In the genomic region with DNA sequence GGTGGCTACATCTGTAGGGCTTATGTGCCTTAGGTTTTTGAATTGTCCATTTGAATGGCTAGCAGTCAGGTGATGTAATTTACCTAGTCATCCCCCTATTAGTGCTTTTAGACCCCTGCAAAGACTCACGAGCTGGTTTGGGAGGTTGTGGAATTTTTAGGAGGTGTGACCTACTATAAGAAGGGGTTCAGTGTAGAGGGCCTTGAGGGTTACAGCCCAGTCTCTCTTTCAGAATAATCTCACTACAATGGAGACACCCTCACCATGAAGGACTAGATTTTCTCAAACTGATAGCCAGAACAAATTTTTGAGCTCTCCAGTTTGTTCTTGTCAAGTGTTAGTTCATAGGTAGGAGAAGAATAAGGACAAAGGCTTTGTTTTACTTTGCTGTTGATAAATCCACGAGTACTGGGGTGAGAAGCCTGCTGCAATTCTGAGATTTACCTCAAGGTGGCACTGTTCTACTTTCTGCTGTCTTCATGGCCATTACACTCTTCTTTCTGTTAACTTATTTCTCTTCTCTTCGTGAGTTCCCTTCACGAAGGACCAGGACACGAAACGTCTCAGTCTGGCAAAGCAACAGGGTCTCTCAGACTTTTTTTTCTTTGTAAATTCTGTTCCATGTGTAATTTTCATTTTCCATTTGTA, we compare ENCODE assay signal across 8 mouse cellular contexts. TPM values are rescaled to one million over a fixed set of nuclear protein-coding genes. Genes with fewer than 3 reads are reported as not detected.
DNase-seq lines count a peak whose midpoint lies in the region; ATAC-seq and TF ChIP-seq lines count a peak whose summit lies in the region.

No protein-coding gene starts in this region.

- no peaks in the 10 kb centered on the region for H3K36me3 ChIP-seq in stomach, postnatal 0 days (ENCODE audit: control insufficient read depth, insufficient read depth, low read length)

- peak; percentile 58 for DNase-seq in gastrocnemius, postnatal 10 days
- no peak for DNase-seq in gastrocnemius, postnatal 25 days
- DNase-seq in MN1 (ENCODE audit: low spot score): peak; percentile 29
- DNase-seq in cerebellum, postnatal 10 days: peak; percentile 85 to 90
- DNase-seq in frontal cortex, postnatal 14 days (ENCODE audit: low spot score in 2 of 2): peak; percentile 19 to 72
- peak; percentile 84 for DNase-seq in layer of hippocampus, adult 9-10 months (ENCODE audit: low spot score)
- DNase-seq in mesoderm, embryonic 11.5 days (ENCODE audit: low read depth, low spot score): peak; percentile 69
- peak; percentile 60 for DNase-seq in stomach, postnatal 0 days (ENCODE audit: low spot score)

- no peak overlapping the region for H3K9ac ChIP-seq in stomach, postnatal 0 days (ENCODE audit: low read length)

- peak; percentile 91 for TF ChIP-seq CTCF in stomach, postnatal 0 days (IDR thresholded peaks at IDR 0.05; ENCODE audit: low read depth)

- H3K9me3 ChIP-seq in stomach, postnatal 0 days (ENCODE audit: control insufficient read depth, low read length): no peaks in the 10 kb centered on the region

- no peak overlapping the region for H3K27ac ChIP-seq in stomach, postnatal 0 days (replicated peaks)

- TF ChIP-seq EP300 in stomach, postnatal 0 days (optimal IDR thresholded peaks at IDR 0.05): no peak

- H3K4me2 ChIP-seq in stomach, postnatal 0 days (replicated peaks; ENCODE audit: low read depth): no peak overlapping the region

- no peak for ATAC-seq in stomach, postnatal 0 days (ENCODE audit: low FRiP score, low TSS enrichment)

- no peak overlapping the region for H3K4me3 ChIP-seq in stomach, postnatal 0 days (ENCODE audit: low read depth, low read length)

- no peaks in the 10 kb centered on the region for H3K4me1 ChIP-seq in stomach, postnatal 0 days (replicated peaks; ENCODE audit: control insufficient read depth, insufficient read depth)

- no peaks in the 10 kb centered on the region for H3K27me3 ChIP-seq in stomach, postnatal 0 days (ENCODE audit: control insufficient read depth, insufficient read depth, low read length)

- 30% methylated on average over 6 of the region's 6 CpGs for WGBS in stomach, postnatal 0 days

RNA-seq across cellular contexts. Expression of a gene that starts 52.0 kb away (rescaled TPM):
- not detected for total RNA-seq in gastrocnemius, postnatal 10 days (2021)
- not detected for total RNA-seq in gastrocnemius, postnatal 25 days (2021)
- polyA plus RNA-seq in stomach, postnatal 0 days (2015; fragmentation: Nextera tagmentation; extraction: Ambion mirVana): 0.27 and 0.39 TPM in 2 replicates
